ENCODE assay signal across 24 mouse cellular contexts in the genomic region with DNA sequence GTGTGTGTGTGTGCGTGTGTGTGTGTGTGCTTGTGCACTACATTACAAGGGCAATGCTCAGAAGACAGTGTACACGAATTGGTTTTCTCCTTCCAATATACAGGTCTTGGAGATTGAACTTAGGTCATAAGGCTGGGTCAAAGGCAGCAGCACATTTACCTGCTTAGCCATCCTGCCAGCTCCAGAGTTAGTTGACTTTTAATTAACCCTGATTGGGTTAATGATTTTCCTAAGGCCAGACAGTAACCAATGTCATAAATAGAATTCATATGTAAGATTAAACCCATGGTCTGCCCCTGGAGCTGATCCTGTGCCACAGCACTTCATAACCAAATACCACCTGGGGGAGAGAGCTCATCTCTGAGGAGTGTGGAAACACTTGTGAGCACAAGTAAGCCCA.
DNase-seq lines count a peak whose midpoint lies in the region; ATAC-seq and TF ChIP-seq lines count a peak whose summit lies in the region.
"Had no signal": no experiment of that assay in that cellular context is flagged by ENCODE, and none has a peak within 500 bp of the region (broad histone marks: within the 10 kb centered on the region; RNA-seq: fewer than 3 reads in every experiment).

No protein-coding gene starts in this region.

- H3K27ac ChIP-seq in kidney, adult 2 months (ENCODE audit: insufficient read depth, low read depth, low read length): no peak overlapping the region
- H3K27ac ChIP-seq in kidney, embryonic 15.5 days: no peak overlapping the region
- H3K27ac ChIP-seq: embryonic facial prominence, embryonic 10.5 days; embryonic facial prominence, embryonic 12.5 days; forebrain, embryonic 13.5 days; forebrain, embryonic 15.5 days had no signal

- H3K9me3 ChIP-seq in kidney, embryonic 15.5 days (replicated peaks): peaks cover 2% of the 10 kb centered on the region; the same call in 1 of the 2 replicates
- H3K9me3 ChIP-seq: embryonic facial prominence, embryonic 10.5 days; embryonic facial prominence, embryonic 12.5 days; forebrain, embryonic 13.5 days; forebrain, embryonic 15.5 days; G1E had no signal

- H3K4me3 ChIP-seq in kidney, adult 2 months (ENCODE audit: insufficient read depth, low read depth, low read length): no peak overlapping the region
- no peak overlapping the region for H3K4me3 ChIP-seq in kidney, embryonic 15.5 days (replicated peaks)
- H3K4me3 ChIP-seq: embryonic facial prominence, embryonic 10.5 days; embryonic facial prominence, embryonic 12.5 days; forebrain, embryonic 13.5 days; forebrain, embryonic 15.5 days had no signal

- H3K9ac ChIP-seq in kidney, embryonic 15.5 days: no peak overlapping the region
- H3K9ac ChIP-seq: embryonic facial prominence, embryonic 12.5 days; forebrain, embryonic 13.5 days; forebrain, embryonic 15.5 days had no signal

- no peak for TF ChIP-seq CTCF in kidney, adult 2 months (conservative IDR thresholded peaks at IDR 0.05; ENCODE audit: insufficient read depth, insufficient read length, low read depth, low read length)

- ATAC-seq in kidney, embryonic 15.5 days (replicated peaks; ENCODE audit: low FRiP score): no peak; the same call in 1 of the 2 replicates
- ATAC-seq: activated CD4-positive, CD25-positive, alpha-beta regulatory T cell, adult 4 months; CD4-positive, CD25-positive, alpha-beta regulatory T cell, adult 4 months; forebrain, embryonic 13.5 days; forebrain, embryonic 15.5 days; Patski had no signal

- no peaks in the 10 kb centered on the region for H3K36me3 ChIP-seq in kidney, adult 2 months (ENCODE audit: control insufficient read depth, insufficient read depth, low read length)
- H3K36me3 ChIP-seq in kidney, embryonic 15.5 days: no peaks in the 10 kb centered on the region
- H3K36me3 ChIP-seq: embryonic facial prominence, embryonic 10.5 days; embryonic facial prominence, embryonic 12.5 days; forebrain, embryonic 15.5 days; G1E had no signal

- no peak for TF ChIP-seq POLR2A in kidney, adult 2 months (IDR thresholded peaks at IDR 0.05; ENCODE audit: low read depth, low read length)

- 50% methylated on average over 2 of the region's 2 CpGs for WGBS in kidney, adult 2 months
- WGBS in kidney, embryonic 15.5 days: 71% methylated on average over 2 of the region's 2 CpGs

- DNase-seq in kidney, adult 2 months: peak; percentile 67
- DNase-seq in kidney, postnatal 14 days: no peak
- peak; percentile 62 for DNase-seq in kidney, adult 9 months
- DNase-seq in kidney, postnatal 4 days: no peak
- DNase-seq in kidney, postnatal 36 days: peak; percentile 3 to 6
- DNase-seq: adrenal gland, adult 8-10 months; adrenal gland, postnatal 14 days; adrenal gland, postnatal 36 days; B cell, adult 2 months; cerebellum, adult 11-12 months; cerebellum, adult 2 months; cerebellum, adult 9-10 months; cerebellum, postnatal 10 days; cerebellum, postnatal 25 days had no signal

- no peak overlapping the region for H3K4me2 ChIP-seq in kidney, embryonic 15.5 days
- H3K4me2 ChIP-seq: embryonic facial prominence, embryonic 12.5 days; forebrain, embryonic 13.5 days; forebrain, embryonic 15.5 days had no signal

- no peaks in the 10 kb centered on the region for H3K27me3 ChIP-seq in kidney, adult 2 months (replicated peaks; ENCODE audit: control insufficient read depth, insufficient read depth, low read length)
- no peaks in the 10 kb centered on the region for H3K27me3 ChIP-seq in kidney, embryonic 15.5 days
- H3K27me3 ChIP-seq: CH12.LX; embryonic facial prominence, embryonic 12.5 days; forebrain, embryonic 13.5 days; forebrain, embryonic 15.5 days had no signal

- peaks cover 8% of the 10 kb centered on the region; the same call in 1 of the 2 replicates for H3K4me1 ChIP-seq in kidney, adult 2 months (ENCODE audit: control insufficient read depth, insufficient read depth, low read length)
- peaks cover 11% of the 10 kb centered on the region for H3K4me1 ChIP-seq in kidney, embryonic 15.5 days
- H3K4me1 ChIP-seq: embryonic facial prominence, embryonic 12.5 days; forebrain, embryonic 13.5 days; forebrain, embryonic 15.5 days had no signal

Comparison
In these comparisons a context has a peak if more than half of its experiments do, and no peak if none do; other contexts are left out.
1. DNase-seq: peak in kidney, adult 2 months (single experiment), kidney, adult 9 months (single experiment) and kidney, postnatal 36 days (2 of 2); none in kidney, postnatal 14 days (single experiment) and kidney, postnatal 4 days (0 of 2).